ENCODE assay signal across 9 mouse cellular contexts in the genomic region with DNA sequence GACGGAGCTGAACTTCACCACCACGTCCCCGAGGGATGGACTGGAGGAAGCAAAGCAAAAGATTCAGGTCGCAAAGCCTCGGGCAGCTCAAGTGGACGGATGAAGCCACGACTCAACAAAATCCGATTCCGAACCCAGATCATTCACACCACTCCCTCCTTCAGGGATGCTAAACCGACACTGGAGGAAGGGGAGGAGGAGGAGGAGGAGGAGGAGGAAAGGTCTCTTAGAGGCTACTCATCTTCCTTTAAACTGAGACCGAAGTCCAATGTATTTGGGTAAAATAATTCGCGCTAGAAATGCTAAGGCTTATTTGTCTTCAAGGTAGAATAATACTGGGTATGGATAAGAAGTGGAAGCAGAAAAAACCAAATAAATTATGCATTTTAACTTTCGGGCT. TPM values are rescaled to one million over a fixed set of nuclear protein-coding genes. Genes with fewer than 3 reads are reported as not detected.
DNase-seq lines count a peak whose midpoint lies in the region; ATAC-seq and TF ChIP-seq lines count a peak whose summit lies in the region.
"Had no signal": no experiment of that assay in that cellular context is flagged by ENCODE, and none has a peak within 500 bp of the region (broad histone marks: within the 10 kb centered on the region; RNA-seq: fewer than 3 reads in every experiment).

No protein-coding gene starts in this region.

- no peak for DNase-seq in kidney, postnatal 0 days (ENCODE audit: low spot score)
- no peak for DNase-seq in kidney, adult 9 months
- DNase-seq in embryonic facial prominence, embryonic 14.5 days (ENCODE audit: low spot score), result no peak
- no peak for DNase-seq in intestine, embryonic 14.5 days (ENCODE audit: low spot score)
- no peak for DNase-seq in layer of hippocampus, adult 9-10 months (ENCODE audit: low spot score)
- DNase-seq in gastrocnemius, postnatal 10 days, result no peak

- TF ChIP-seq POLR2A in myocyte (IDR thresholded peaks at IDR 0.05; ENCODE audit: insufficient read length, low read depth), result no peak

- H3K4me3 ChIP-seq in kidney, postnatal 0 days (replicated peaks; ENCODE audit: low read depth, low read length), result peak overlapping the region; percentile 82
- peak overlapping the region; percentile 85 for H3K4me3 ChIP-seq in embryonic facial prominence, embryonic 14.5 days (ENCODE audit: low read depth, low read length)
- H3K4me3 ChIP-seq in intestine, embryonic 14.5 days (ENCODE audit: low read depth, low read length), result peak overlapping the region; percentile 85
- peak overlapping the region; percentile 90 for H3K4me3 ChIP-seq in myocyte

- 0 out of 2 replicates have a peak, but pooled peaks cover 12% of the 10 kb centered on the region for H3K4me1 ChIP-seq in kidney, postnatal 0 days (replicated peaks; ENCODE audit: insufficient read depth, low read length)
- H3K4me1 ChIP-seq in embryonic facial prominence, embryonic 14.5 days (ENCODE audit: control insufficient read depth, insufficient read depth, low read length), result peaks cover 21% of the 10 kb centered on the region
- peaks cover 11% of the 10 kb centered on the region; the same call in 1 of the 2 replicates for H3K4me1 ChIP-seq in intestine, embryonic 14.5 days (replicated peaks; ENCODE audit: control insufficient read depth, insufficient read depth, low read length)

- peak overlapping the region; percentile 93; the same call in 1 of the 2 replicates for H3K9ac ChIP-seq in kidney, postnatal 0 days (ENCODE audit: low read depth, low read length)
- H3K9ac ChIP-seq in embryonic facial prominence, embryonic 14.5 days (ENCODE audit: low read depth, low read length), result peak overlapping the region; percentile 92
- H3K9ac ChIP-seq in intestine, embryonic 14.5 days (ENCODE audit: low read length), result peak overlapping the region; percentile 75; the same call in 1 of the 2 replicates

- H3ac ChIP-seq in myocyte (ENCODE audit: control insufficient read depth, insufficient read length), result peak overlapping the region; percentile 76

- H3K36me3 ChIP-seq in kidney, postnatal 0 days (ENCODE audit: insufficient read depth, low read length), result no peaks in the 10 kb centered on the region
- H3K36me3 ChIP-seq in embryonic facial prominence, embryonic 14.5 days (ENCODE audit: control insufficient read depth, insufficient read depth, low read length), result no peaks in the 10 kb centered on the region
- H3K36me3 ChIP-seq in intestine, embryonic 14.5 days (ENCODE audit: control insufficient read depth, insufficient read depth, low read length), result no peaks in the 10 kb centered on the region
- H3K36me3 ChIP-seq in myocyte (ENCODE audit: control insufficient read depth, insufficient read depth), result peaks cover 3% of the 10 kb centered on the region

- no peaks in the 10 kb centered on the region for H3K9me3 ChIP-seq in kidney, postnatal 0 days (replicated peaks; ENCODE audit: low read length)
- no peaks in the 10 kb centered on the region for H3K9me3 ChIP-seq in embryonic facial prominence, embryonic 14.5 days (ENCODE audit: control insufficient read depth, low read length)
- H3K9me3 ChIP-seq in intestine, embryonic 14.5 days (ENCODE audit: control insufficient read depth, low read length), result no peaks in the 10 kb centered on the region

- H3K27ac ChIP-seq in kidney, postnatal 0 days, result no peak overlapping the region
- H3K27ac ChIP-seq in embryonic facial prominence, embryonic 14.5 days (replicated peaks; ENCODE audit: low read depth, low read length), result no peak overlapping the region
- H3K27ac ChIP-seq in intestine, embryonic 14.5 days (ENCODE audit: low read depth), result no peak overlapping the region

- no peak for ATAC-seq in kidney, postnatal 0 days (replicated peaks; ENCODE audit: low FRiP score, low read depth)
- no peak for ATAC-seq in embryonic facial prominence, embryonic 14.5 days (ENCODE audit: low read depth)
- ATAC-seq in intestine, embryonic 14.5 days (replicated peaks; ENCODE audit: low FRiP score, low TSS enrichment, low read depth), result no peak
- ATAC-seq in activated CD4-positive, CD25-positive, alpha-beta regulatory T cell, adult 4 months, result no peak

- peak overlapping the region; percentile 78 for H3K4me2 ChIP-seq in kidney, postnatal 0 days (ENCODE audit: low read length)
- peak overlapping the region; percentile 99 for H3K4me2 ChIP-seq in embryonic facial prominence, embryonic 14.5 days (ENCODE audit: low read depth, low read length)
- H3K4me2 ChIP-seq in intestine, embryonic 14.5 days (ENCODE audit: low read length), result peak overlapping the region; percentile 99
- peak overlapping the region; percentile 95 for H3K4me2 ChIP-seq in myocyte (ENCODE audit: low read depth)

- 31% methylated on average over 14 of the region's 14 CpGs for WGBS in kidney, postnatal 0 days
- 36% methylated on average over 14 of the region's 14 CpGs for WGBS in embryonic facial prominence, embryonic 14.5 days
- WGBS in intestine, embryonic 14.5 days, result 42% methylated on average over 14 of the region's 14 CpGs

- no peaks in the 10 kb centered on the region for H3K27me3 ChIP-seq in kidney, postnatal 0 days (ENCODE audit: insufficient read depth, low read length)
- H3K27me3 ChIP-seq in embryonic facial prominence, embryonic 14.5 days (replicated peaks; ENCODE audit: control insufficient read depth, insufficient read depth, low read length), result no peaks in the 10 kb centered on the region
- no peaks in the 10 kb centered on the region for H3K27me3 ChIP-seq in intestine, embryonic 14.5 days (replicated peaks; ENCODE audit: control insufficient read depth, insufficient read depth, low read length)
- H3K27me3 ChIP-seq in myocyte (ENCODE audit: control insufficient read depth, insufficient read depth, insufficient read length), result no peaks in the 10 kb centered on the region
- H3K27me3 ChIP-seq: Patski had no signal

- TF ChIP-seq CTCF in kidney, postnatal 0 days (IDR thresholded peaks at IDR 0.05; ENCODE audit: low read depth), result no peak

- H3K79me2 ChIP-seq in myocyte (ENCODE audit: control insufficient read depth, insufficient read depth), result peaks cover 57% of the 10 kb centered on the region

TF ChIP-seq in myocyte, 11 proteins besides CTCF, POLR2A, EP300 and RAD21:
- TF ChIP-seq MAX (IDR thresholded peaks at IDR 0.05; ENCODE audit: low read depth), result no peak
- TF ChIP-seq MYOG (IDR thresholded peaks at IDR 0.05; ENCODE audit: control insufficient read depth in 1 of 3, insufficient read depth in 1 of 3, insufficient read length in 2 of 3, low read depth in 2 of 3), result no peak

RNA-seq across cellular contexts. Expression of a gene that starts 1.5 kb away (rescaled TPM):
- polyA plus RNA-seq in kidney, postnatal 0 days (2015; fragmentation: Nextera tagmentation; extraction: Ambion mirVana), result 7.6 and 8.7 TPM in 2 replicates
- polyA plus RNA-seq in embryonic facial prominence, embryonic 14.5 days (2014; fragmentation: Nextera tagmentation; extraction: Ambion mirVana), result 9.1 and 10.0 TPM in 2 replicates
- 12.4 and 12.6 TPM in 2 replicates for polyA plus RNA-seq in intestine, embryonic 14.5 days (2014; fragmentation: Nextera tagmentation; extraction: Ambion mirVana)
- 1.2 TPM for polyA plus RNA-seq in myocyte (2012; fragmentation: generic; extraction: Trizol)
- 1 to 10 TPM; 2.6 to 2.9 TPM for total RNA-seq in gastrocnemius, postnatal 10 days (2021)
- under 1 TPM; 0.46 to 0.91 TPM for polyA plus RNA-seq in activated CD4-positive, CD25-positive, alpha-beta regulatory T cell, adult 4 months (2017; shearing (Covaris generic))

RNA-seq across cellular contexts. Expression of a gene that starts 1.7 kb away (rescaled TPM):
- polyA plus RNA-seq in kidney, postnatal 0 days (2015; fragmentation: Nextera tagmentation; extraction: Ambion mirVana), result 60.8 and 62.7 TPM in 2 replicates
- 40.5 and 47.1 TPM in 2 replicates for polyA plus RNA-seq in embryonic facial prominence, embryonic 14.5 days (2014; fragmentation: Nextera tagmentation; extraction: Ambion mirVana)
- 43.1 and 51.0 TPM in 2 replicates for polyA plus RNA-seq in intestine, embryonic 14.5 days (2014; fragmentation: Nextera tagmentation; extraction: Ambion mirVana)
- polyA plus RNA-seq in myocyte (2012; fragmentation: generic; extraction: Trizol), result 16.9 TPM
- 10 to 100 TPM; 26.8 to 30.4 TPM for total RNA-seq in gastrocnemius, postnatal 10 days (2021)
- polyA plus RNA-seq in activated CD4-positive, CD25-positive, alpha-beta regulatory T cell, adult 4 months (2017; shearing (Covaris generic)), result 1 to 10 TPM; 2.9 to 3.1 TPM
